ENCODE assay signal across 23 mouse cellular contexts in genomic region chr1:20620611-20621010, GRCm38 (mm10). TPM values are rescaled to one million over a fixed set of nuclear protein-coding genes. Genes with fewer than 3 reads are reported as not detected.
"Had no signal": no experiment of that assay in that cellular context is flagged by ENCODE, and none has a peak within 500 bp of the region (broad histone marks: within the 10 kb centered on the region; RNA-seq: fewer than 3 reads in every experiment).

No protein-coding gene starts in this region.

- ATAC-seq: intestine, embryonic 15.5 days; liver, postnatal 0 days; lung, postnatal 0 days had no signal

- H3K9ac ChIP-seq: intestine, embryonic 15.5 days; limb, embryonic 15.5 days; liver, embryonic 14.5 days; liver, postnatal 0 days; lung, embryonic 14.5 days; midbrain, embryonic 12.5 days; neural tube, embryonic 13.5 days had no signal

- H3K27me3 ChIP-seq: intestine, embryonic 15.5 days; limb, embryonic 15.5 days; midbrain, embryonic 12.5 days; neural tube, embryonic 13.5 days had no signal

- H3K36me3 ChIP-seq: intestine, embryonic 15.5 days; limb, embryonic 15.5 days; midbrain, embryonic 12.5 days; neural tube, embryonic 13.5 days had no signal

- H3K9me3 ChIP-seq: intestine, embryonic 15.5 days; limb, embryonic 15.5 days; midbrain, embryonic 12.5 days; neural tube, embryonic 13.5 days had no signal

- H3K4me3 ChIP-seq: intestine, embryonic 15.5 days; limb, embryonic 15.5 days; midbrain, embryonic 12.5 days; neural tube, embryonic 13.5 days had no signal

- H3K4me2 ChIP-seq: intestine, embryonic 15.5 days; limb, embryonic 15.5 days; liver, embryonic 11.5 days; lung, embryonic 14.5 days; midbrain, embryonic 12.5 days; neural tube, embryonic 13.5 days had no signal

- H3K27ac ChIP-seq: intestine, embryonic 15.5 days; limb, embryonic 15.5 days; liver, embryonic 14.5 days; macrophage; midbrain, embryonic 12.5 days; neural tube, embryonic 13.5 days; stomach, postnatal 0 days had no signal

- DNase-seq: kidney, adult 18-20 months; kidney, adult 9 months; kidney, postnatal 14 days; kidney, postnatal 4 days; liver, postnatal 0 days; lung, embryonic 14.5 days; retina, postnatal 1 day; right cerebral cortex, postnatal 14 days; right cerebral cortex, postnatal 4 days; thymus, postnatal 25 days had no signal

- H3K4me1 ChIP-seq: intestine, embryonic 15.5 days; limb, embryonic 15.5 days; midbrain, embryonic 12.5 days; neural tube, embryonic 13.5 days had no signal

RNA-seq across cellular contexts. Expression of gene Pkhd1, which starts 2.7 kb away (rescaled TPM):
- total RNA-seq: megakaryocyte, adult 5-6 weeks; neutrophil, adult 5-6 weeks had no signal
- polyA plus RNA-seq: limb, embryonic 11.5 days; macrophage; midbrain, embryonic 12.5 days; midbrain, postnatal 0 days had no signal
